Comparison of ENCODE assay signal across 13 mouse cellular contexts in the genomic region with DNA sequence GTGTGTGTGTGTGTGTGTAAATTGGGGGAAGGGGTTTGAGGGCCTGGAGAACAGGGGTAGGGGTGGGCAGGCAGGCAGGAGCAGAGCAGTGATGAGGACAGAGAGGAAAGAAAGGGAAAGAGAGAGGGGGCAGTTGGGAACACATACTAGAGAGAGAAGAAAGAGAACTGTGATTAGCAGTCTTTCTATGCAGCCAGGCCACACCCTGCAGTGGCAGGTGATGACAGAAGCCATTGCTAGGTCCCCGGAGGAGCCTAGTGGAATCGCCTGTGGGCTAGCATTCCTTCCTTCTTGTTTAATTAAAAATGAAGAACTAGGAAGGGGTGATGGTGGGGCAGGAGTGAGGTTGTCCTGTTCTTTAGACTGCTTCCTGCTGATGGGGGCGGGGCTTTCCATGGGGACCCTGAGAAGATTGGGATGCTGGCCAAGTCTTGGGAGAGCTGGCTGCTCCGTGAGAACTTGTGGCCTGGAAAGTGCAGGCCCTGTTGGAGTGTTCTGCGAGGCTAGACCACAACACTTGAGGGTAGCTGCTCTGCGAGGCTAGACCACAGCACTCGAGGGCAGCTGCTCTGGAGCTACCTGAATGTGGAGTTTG. TPM values are rescaled to one million over a fixed set of nuclear protein-coding genes. Genes with fewer than 3 reads are reported as not detected.
A peak's percentile ranks its signal among the peaks of the same experiment; 100 is the strongest.
DNase-seq lines count a peak whose midpoint lies in the region; ATAC-seq lines count a peak whose summit lies in the region.
"Had no signal": no experiment of that assay in that cellular context is flagged by ENCODE, and none has a peak within 500 bp of the region (broad histone marks: within the 10 kb centered on the region; RNA-seq: fewer than 3 reads in every experiment).

No protein-coding gene starts in this region.

- H3K4me2 ChIP-seq in intestine, embryonic 15.5 days (replicated peaks): no peak overlapping the region
- no peak overlapping the region for H3K4me2 ChIP-seq in intestine, embryonic 16.5 days (ENCODE audit: low read depth, low read length)

- peak; percentile 35 for ATAC-seq in intestine, embryonic 15.5 days
- ATAC-seq in intestine, embryonic 16.5 days: no peak
- ATAC-seq: CD4-positive, CD25-positive, alpha-beta regulatory T cell, adult 4 months had no signal

- no peaks in the 10 kb centered on the region for H3K9me3 ChIP-seq in intestine, embryonic 15.5 days
- no peaks in the 10 kb centered on the region for H3K9me3 ChIP-seq in intestine, embryonic 16.5 days (ENCODE audit: control insufficient read depth, low read length)

- H3K9ac ChIP-seq in intestine, embryonic 15.5 days: no peak overlapping the region
- H3K9ac ChIP-seq in intestine, embryonic 16.5 days (ENCODE audit: low read depth, low read length): no peak overlapping the region

- H3K27ac ChIP-seq in intestine, embryonic 15.5 days: no peak overlapping the region
- H3K27ac ChIP-seq in intestine, embryonic 16.5 days (ENCODE audit: low read length): no peak overlapping the region
- H3K27ac ChIP-seq: left cerebral cortex, adult 2 months; macrophage had no signal

- H3K36me3 ChIP-seq in intestine, embryonic 15.5 days: peaks cover 10% of the 10 kb centered on the region
- peaks cover 15% of the 10 kb centered on the region for H3K36me3 ChIP-seq in intestine, embryonic 16.5 days (ENCODE audit: control insufficient read depth, insufficient read depth, low read length)

- 68% methylated on average over 7 of the region's 7 CpGs for WGBS in intestine, embryonic 15.5 days
- WGBS in intestine, embryonic 16.5 days: 54% methylated on average over 7 of the region's 7 CpGs

- no peaks in the 10 kb centered on the region for H3K27me3 ChIP-seq in intestine, embryonic 15.5 days (replicated peaks)
- H3K27me3 ChIP-seq in intestine, embryonic 16.5 days (replicated peaks; ENCODE audit: control insufficient read depth, insufficient read depth, low read length): no peaks in the 10 kb centered on the region

- H3K4me3 ChIP-seq in intestine, embryonic 15.5 days (replicated peaks): no peak overlapping the region
- no peak overlapping the region for H3K4me3 ChIP-seq in intestine, embryonic 16.5 days (ENCODE audit: low read length)
- H3K4me3 ChIP-seq: left cerebral cortex, adult 2 months had no signal

- no peaks in the 10 kb centered on the region for H3K4me1 ChIP-seq in intestine, embryonic 15.5 days (replicated peaks)
- H3K4me1 ChIP-seq in intestine, embryonic 16.5 days (ENCODE audit: control insufficient read depth, insufficient read depth, low read length): no peaks in the 10 kb centered on the region

- peak; percentile 18 for DNase-seq in lung, postnatal 10 days
- no peak for DNase-seq in lung, adult 18-20 months
- DNase-seq in ES-CJ7 (ENCODE audit: low read depth, low spot score): peak; percentile 14
- DNase-seq in Muller cell, postnatal 12 days (ENCODE audit: inconsistent ontology term): peak; percentile 43
- no peak for DNase-seq in left cerebral cortex, adult 8-10 months (ENCODE audit: low spot score in 2 of 2)
- DNase-seq in urinary bladder, postnatal 4 days (ENCODE audit: low spot score in 2 of 2): no peak
- DNase-seq: cerebellum, adult 18-20 months; thymus, postnatal 36 days had no signal

RNA-seq across cellular contexts. Expression of a gene that starts 20.0 kb away (rescaled TPM):
- 38.6 and 41.5 TPM in 2 replicates for polyA plus RNA-seq in intestine, embryonic 15.5 days (2015; fragmentation: Nextera tagmentation; extraction: Ambion mirVana)
- 36.1 and 38.1 TPM in 2 replicates for polyA plus RNA-seq in intestine, embryonic 16.5 days (2015; fragmentation: Nextera tagmentation; extraction: Ambion mirVana)
- 10 to 100 TPM; 81.7 to 96.1 (median 89.0) TPM for total RNA-seq in left cerebral cortex, adult 8-10 months (2022)

RNA-seq across cellular contexts. Expression of a gene that starts 25.2 kb away (rescaled TPM):
- 10.1 and 11.3 TPM in 2 replicates for polyA plus RNA-seq in intestine, embryonic 15.5 days (2015; fragmentation: Nextera tagmentation; extraction: Ambion mirVana)
- polyA plus RNA-seq in intestine, embryonic 16.5 days (2015; fragmentation: Nextera tagmentation; extraction: Ambion mirVana): 11.0 and 11.6 TPM in 2 replicates
- total RNA-seq in left cerebral cortex, adult 8-10 months (2022): 10 to 100 TPM in 1 of 4 experiments, 1 to 10 TPM in 3; 5.9 to 10.5 (median 9.7) TPM

Comparison
In these comparisons a context has a peak if more than half of its experiments do, and no peak if none do; other contexts are left out.
1. DNase-seq: peak in lung, postnatal 10 days (single experiment), ES-CJ7 (single experiment) and Muller cell, postnatal 12 days (single experiment); none in lung, adult 18-20 months (0 of 2), left cerebral cortex, adult 8-10 months (0 of 2) and urinary bladder, postnatal 4 days (0 of 2).